Mouse (Mus musculus): ENCODE measurements around the gene Vezt.

DNA sequence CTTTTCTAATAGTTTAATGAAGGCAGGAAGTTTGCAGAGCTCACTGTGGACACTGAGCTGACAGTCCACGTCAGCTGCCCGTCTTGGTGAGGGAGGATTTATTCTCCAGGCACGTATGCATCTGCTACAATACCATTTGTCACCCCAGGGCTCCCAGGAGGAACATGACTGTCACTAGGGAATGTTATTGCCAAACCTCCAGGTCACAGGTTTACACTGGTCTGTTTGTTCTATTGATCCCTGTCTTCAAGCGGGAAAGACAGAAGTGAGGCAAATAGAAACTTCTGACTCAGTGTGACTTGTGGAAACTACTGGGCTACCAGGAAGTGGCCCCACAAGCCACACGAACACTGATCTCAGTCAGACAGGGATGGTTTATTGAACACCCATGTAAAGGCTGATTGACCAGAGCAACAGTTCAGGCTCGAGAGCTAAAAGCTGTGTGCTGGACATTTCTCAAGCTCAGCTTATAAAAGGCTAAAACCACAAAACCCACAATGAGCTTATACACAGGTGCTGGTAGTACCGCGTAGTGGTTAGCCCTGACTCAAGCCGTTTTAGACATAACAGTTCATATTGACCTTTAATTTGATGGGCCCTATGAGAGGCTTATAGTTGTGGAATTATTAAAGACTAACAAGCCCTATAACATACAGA, 89.6 kb downstream of the Vezt start:
- TF ChIP-seq POLR2A (IDR thresholded peaks at IDR 0.05; ENCODE audit: extremely low read depth, insufficient read depth, low read length) (no peak), CTCF (IDR thresholded peaks at IDR 0.05; ENCODE audit: low read depth, low read length) (no peak)
